Mouse (Mus musculus) bone marrow macrophage, adult 2 months (primary cell): ENCODE results near the gene Gpx8.

Experiments
- CTCF ChIP-seq: IDR thresholded peaks from 2 replicates; pipeline ENCODE4 v1.5.1; 2012; ENCODE audit warnings: low read depth, mild to moderate bottlenecking, low read length, moderate library complexity
- POLR2A ChIP-seq: IDR thresholded peaks from 2 replicates; pipeline ENCODE4 v1.6.1; 2012; ENCODE audit warnings: mild to moderate bottlenecking, low read depth, low read length, borderline replicate concordance

DNA sequence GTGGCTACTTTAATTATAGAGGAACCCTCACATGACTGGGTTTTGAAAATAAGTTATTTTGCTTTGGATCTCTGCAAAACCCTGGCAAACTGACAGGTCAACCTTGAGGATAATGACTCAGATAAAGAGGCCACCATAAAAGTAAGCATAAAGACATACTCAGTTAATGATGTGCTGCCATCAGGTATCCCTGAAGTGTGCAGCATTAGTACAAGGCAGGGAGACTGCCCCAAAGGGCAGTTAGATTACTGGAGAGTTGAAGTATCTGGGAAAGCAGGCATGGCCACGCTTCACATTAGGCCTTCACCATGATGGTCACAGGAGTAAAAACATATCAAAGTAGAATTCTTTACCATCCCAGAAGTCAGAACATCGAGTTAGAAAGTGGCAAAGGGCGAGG lies 1.3 kb downstream of the Gpx8 start:
- TF ChIP-seq CTCF: no peak
- TF ChIP-seq POLR2A: no peak
